Mouse (Mus musculus): ENCODE data around the gene Vps37b. TPM values are rescaled to one million over a fixed set of nuclear protein-coding genes. Genes with fewer than 3 reads are reported as not detected.
A peak's percentile ranks its signal among the peaks of the same experiment; 100 is the strongest.

Vps37b gene
- polyA plus RNA-seq, 1 experiment from 2014 or later = 78.6 TPM

DNA sequence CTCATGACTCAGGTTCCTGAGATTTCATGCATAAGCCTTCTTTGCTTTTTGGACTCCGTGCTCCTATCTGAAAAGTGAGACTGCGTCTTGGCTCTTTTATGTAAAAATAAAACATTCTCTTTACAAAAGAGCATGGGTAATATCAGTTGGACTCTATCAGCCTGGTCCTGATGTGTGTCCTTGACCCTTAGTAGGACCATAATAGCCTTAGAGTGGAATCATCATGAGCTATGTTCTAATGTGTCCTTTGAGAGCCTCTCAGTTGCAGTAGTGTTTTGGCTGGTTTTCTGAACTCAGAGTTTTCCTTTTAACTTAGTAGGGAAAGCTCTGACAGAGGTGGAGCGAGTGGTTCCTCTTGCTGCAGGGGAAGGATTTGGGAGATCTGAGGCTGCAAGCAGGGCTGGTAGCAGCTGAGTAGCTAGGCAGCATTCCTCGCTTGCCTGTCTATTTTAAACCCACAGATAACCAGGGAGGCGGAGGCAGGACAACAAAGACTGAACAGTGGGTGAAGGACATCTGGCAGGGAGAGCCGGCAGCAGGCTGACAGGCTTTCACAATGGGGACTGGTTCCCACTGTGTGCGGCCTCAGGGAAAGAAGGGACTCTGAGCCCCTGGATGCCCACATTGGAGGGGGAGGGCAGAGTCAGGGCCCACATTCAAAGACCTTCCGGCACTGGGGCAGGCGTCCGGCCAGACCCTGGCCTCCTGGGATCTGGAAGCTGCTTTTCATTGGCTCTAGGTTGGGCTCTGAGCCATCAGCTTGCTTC is 11.3 kb upstream of the Vps37b start:
- H3K9me3 ChIP-seq (replicated peaks) = no peaks in the 10 kb centered on the region
- peak; percentile 92 for ATAC-seq (ENCODE audit: low FRiP score)
- WGBS = 18% methylated on average over 10 of the region's 10 CpGs
- no peaks in the 10 kb centered on the region for H3K36me3 ChIP-seq
- no peak overlapping the region for H3K4me2 ChIP-seq (replicated peaks)
- H3K27ac ChIP-seq = peak overlapping the region; percentile 83
- H3K4me3 ChIP-seq = no peak overlapping the region
- peaks cover 15% of the 10 kb centered on the region for H3K4me1 ChIP-seq
- no peak overlapping the region for H3K9ac ChIP-seq
- H3K27me3 ChIP-seq = no peaks in the 10 kb centered on the region

DNA sequence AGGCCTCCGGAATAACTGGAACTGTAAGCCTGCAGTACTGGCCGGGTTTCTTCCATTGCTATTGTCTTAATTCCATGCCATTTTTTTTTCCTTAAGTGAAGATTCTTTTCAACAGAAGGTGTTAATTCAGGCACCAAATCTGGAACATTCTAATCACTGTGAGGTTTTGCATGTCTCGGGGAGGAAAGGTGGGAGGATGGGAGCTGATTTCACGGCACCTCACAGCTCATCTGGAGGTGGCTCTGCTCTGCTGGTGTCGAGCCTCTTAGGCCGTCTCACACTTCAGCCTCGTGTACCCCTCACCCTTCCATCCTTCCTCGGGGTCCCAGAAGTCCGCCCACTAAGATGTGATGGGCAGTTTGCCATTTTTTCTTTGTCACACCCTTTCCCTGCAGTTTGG is 9.0 kb upstream of the Vps37b start:
- no peak overlapping the region for H3K9ac ChIP-seq
- WGBS = 66% methylated on average over 9 of the region's 9 CpGs
- H3K36me3 ChIP-seq = no peaks in the 10 kb centered on the region
- H3K4me3 ChIP-seq = no peak overlapping the region
- peaks cover 26% of the 10 kb centered on the region for H3K4me1 ChIP-seq
- no peak for ATAC-seq (ENCODE audit: low FRiP score)
- no peaks in the 10 kb centered on the region for H3K9me3 ChIP-seq (replicated peaks)
- no peak overlapping the region for H3K4me2 ChIP-seq (replicated peaks)
- no peaks in the 10 kb centered on the region for H3K27me3 ChIP-seq
- no peak overlapping the region for H3K27ac ChIP-seq

DNA sequence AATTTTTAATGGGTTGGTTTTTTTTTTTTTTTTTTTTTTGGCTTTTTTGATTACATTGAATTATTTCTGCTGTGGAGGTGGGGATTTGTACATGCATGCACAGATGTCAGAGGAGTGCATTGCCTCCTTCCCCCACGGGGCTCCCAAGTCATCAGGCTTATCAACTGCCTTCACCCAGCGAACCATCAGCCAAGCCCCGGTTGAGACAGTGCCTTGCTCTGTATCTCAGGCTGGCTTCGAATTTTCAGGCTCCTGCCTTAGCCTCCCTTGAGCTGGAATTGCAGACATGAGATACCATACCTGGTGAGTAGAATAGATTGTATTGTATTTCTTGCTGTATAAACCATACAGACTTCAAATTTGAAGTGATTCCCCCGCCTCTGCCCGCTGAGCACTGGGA is 7.5 kb upstream of the Vps37b start:
- Histone ChIP-seq H3K27me3 (no peaks in the 10 kb centered on the region), H3K27ac (no peak overlapping the region), H3K4me3 (no peak overlapping the region), H3K4me1 (peaks cover 19% of the 10 kb centered on the region), H3K9ac (no peak overlapping the region), H3K4me2 (replicated peaks) (no peak overlapping the region), H3K9me3 (replicated peaks) (no peaks in the 10 kb centered on the region), H3K36me3 (no peaks in the 10 kb centered on the region)
- ATAC-seq (ENCODE audit: low FRiP score) = no peak
- WGBS = 92% methylated on average over 6 of the region's 6 CpGs

DNA sequence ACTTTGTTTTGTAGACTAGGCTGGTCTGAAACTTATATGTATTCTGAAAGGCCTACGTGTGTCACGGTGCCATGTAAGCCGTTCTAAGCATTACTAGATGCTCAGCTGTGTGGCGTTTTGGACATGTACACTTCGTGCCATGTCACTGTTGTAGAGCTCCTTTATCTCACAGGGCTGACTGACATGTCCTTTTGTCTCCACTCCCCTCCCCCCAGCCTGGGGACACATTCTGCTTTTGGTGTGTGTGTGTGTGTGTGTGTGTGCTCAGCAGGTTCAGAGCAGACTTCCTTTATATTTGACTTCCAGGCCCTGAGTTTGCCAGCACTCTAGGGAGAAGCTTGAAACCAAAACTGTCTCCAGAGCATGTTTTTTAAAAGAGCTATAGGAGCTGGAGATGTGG is 4.8 kb upstream of the Vps37b start:
- ATAC-seq (ENCODE audit: low FRiP score) = peak; percentile 59
- H3K9ac ChIP-seq = no peak overlapping the region
- no peaks in the 10 kb centered on the region for H3K27me3 ChIP-seq
- WGBS = 28% methylated on average over 5 of the region's 5 CpGs
- H3K4me2 ChIP-seq (replicated peaks) = 0 out of 2 replicates have a peak overlapping the region, but pooled peaks have one; percentile 13
- no peaks in the 10 kb centered on the region for H3K9me3 ChIP-seq (replicated peaks)
- H3K27ac ChIP-seq = peak overlapping the region; percentile 72
- H3K36me3 ChIP-seq = no peaks in the 10 kb centered on the region
- no peak overlapping the region for H3K4me3 ChIP-seq
- H3K4me1 ChIP-seq = peaks cover 11% of the 10 kb centered on the region

DNA sequence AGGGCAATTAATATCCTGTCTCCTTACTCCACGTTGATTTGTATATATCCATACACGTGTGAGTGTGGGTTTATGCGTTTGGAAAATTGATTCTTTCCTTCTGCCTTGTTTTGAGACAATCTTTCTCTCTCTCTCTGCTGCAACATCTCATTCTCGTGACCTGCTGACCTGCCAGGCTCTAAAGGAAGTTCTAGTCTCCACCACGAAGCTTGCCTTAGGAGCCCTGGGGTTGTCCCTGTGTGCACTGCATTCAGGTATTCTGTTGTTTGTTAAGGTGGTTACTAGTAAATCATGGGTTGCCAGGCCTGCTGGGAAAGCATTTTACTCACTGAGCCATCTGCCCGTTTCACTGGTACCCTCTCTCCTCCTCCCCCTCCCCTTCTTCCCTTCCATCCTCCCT is 4.3 kb upstream of the Vps37b start:
- H3K4me2 ChIP-seq (replicated peaks) = no peak overlapping the region
- H3K27me3 ChIP-seq = no peaks in the 10 kb centered on the region
- no peak overlapping the region for H3K4me3 ChIP-seq
- no peaks in the 10 kb centered on the region for H3K36me3 ChIP-seq
- no peak overlapping the region for H3K9ac ChIP-seq
- WGBS = 31% methylated on average over 6 of the region's 6 CpGs
- H3K4me1 ChIP-seq = peaks cover 11% of the 10 kb centered on the region
- ATAC-seq (ENCODE audit: low FRiP score) = no peak
- H3K27ac ChIP-seq = peak overlapping the region; percentile 72
- H3K9me3 ChIP-seq (replicated peaks) = no peaks in the 10 kb centered on the region

DNA sequence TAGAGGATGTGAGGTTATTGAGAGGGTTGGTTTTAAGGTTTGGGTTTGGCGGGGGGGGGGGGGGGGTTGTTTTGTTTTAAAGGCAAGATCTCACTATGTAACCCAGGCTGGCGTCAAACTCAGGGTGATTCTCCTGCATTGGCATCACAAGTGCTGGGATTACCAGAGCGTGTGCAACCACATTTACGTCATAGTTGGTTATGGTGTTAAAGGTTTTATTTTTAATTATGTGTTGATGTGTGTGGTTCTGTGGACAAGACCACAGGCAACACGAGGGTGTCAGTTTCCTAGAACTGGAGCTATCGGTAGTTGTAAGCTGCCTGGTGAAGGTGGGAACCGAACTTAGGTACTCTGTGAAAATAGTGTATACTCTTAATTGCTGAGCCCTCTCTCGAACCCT is 3.7 kb upstream of the Vps37b start:
- Histone ChIP-seq H3K9me3 (replicated peaks) (no peaks in the 10 kb centered on the region), H3K27ac (no peak overlapping the region), H3K4me3 (no peak overlapping the region), H3K27me3 (no peaks in the 10 kb centered on the region), H3K4me1 (peaks cover 11% of the 10 kb centered on the region), H3K9ac (no peak overlapping the region), H3K4me2 (replicated peaks) (no peak overlapping the region), H3K36me3 (no peaks in the 10 kb centered on the region)
- ATAC-seq (ENCODE audit: low FRiP score) = no peak
- WGBS = 80% methylated on average over 8 of the region's 8 CpGs

DNA sequence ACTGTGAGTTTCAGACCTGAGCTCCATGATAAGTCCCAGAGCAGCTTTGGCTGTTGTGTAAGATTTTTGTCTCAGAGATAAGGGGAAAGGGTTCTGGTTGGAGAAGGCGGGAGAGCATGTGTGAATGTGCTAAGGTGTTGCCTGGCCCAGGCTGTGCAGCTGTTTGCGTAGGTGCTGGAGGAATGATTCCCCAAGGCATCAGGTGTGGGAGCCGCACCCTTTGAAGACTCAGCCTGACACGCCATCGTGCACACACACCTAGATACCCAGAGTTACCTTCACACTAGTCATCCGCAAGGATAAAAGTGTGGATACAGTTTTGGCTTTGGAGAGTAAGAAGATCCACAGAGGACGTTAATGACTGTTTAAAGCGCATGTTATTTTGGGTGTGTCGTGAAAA is 3.3 kb upstream of the Vps37b start:
- H3K27ac ChIP-seq = no peak overlapping the region
- H3K9me3 ChIP-seq (replicated peaks) = no peaks in the 10 kb centered on the region
- no peak overlapping the region for H3K4me2 ChIP-seq (replicated peaks)
- peaks cover 15% of the 10 kb centered on the region for H3K4me1 ChIP-seq
- WGBS = 91% methylated on average over 9 of the region's 9 CpGs
- no peak overlapping the region for H3K9ac ChIP-seq
- H3K4me3 ChIP-seq = no peak overlapping the region
- no peaks in the 10 kb centered on the region for H3K36me3 ChIP-seq
- no peak for ATAC-seq (ENCODE audit: low FRiP score)
- no peaks in the 10 kb centered on the region for H3K27me3 ChIP-seq

DNA sequence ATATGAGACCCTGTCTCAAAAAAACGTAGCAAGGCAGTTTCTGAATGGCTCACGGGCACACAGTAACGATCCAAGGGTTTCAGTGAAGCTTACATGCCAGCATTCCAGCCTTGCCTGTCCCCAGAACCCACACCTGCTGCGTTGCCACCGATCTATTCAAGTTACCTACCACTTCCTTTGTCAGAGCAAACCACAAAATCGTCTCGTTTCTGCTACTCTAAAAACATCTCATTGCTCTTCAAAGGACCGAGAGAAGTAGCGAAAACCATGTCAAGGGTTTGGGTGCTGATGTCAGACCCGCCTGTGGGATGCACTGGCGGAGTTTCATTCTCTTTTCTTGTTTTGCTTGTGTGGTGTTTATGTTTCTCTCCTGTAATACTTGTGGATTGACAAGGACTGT is 2.4 kb upstream of the Vps37b start:
- Histone ChIP-seq H3K27ac (no peak overlapping the region), H3K4me3 (no peak overlapping the region), H3K36me3 (0 out of 2 replicates have a peak, but pooled peaks cover under 1% of the 10 kb centered on the region), H3K4me2 (replicated peaks) (no peak overlapping the region), H3K9ac (no peak overlapping the region), H3K4me1 (peaks cover 24% of the 10 kb centered on the region), H3K9me3 (replicated peaks) (no peaks in the 10 kb centered on the region), H3K27me3 (no peaks in the 10 kb centered on the region)
- no peak for ATAC-seq (ENCODE audit: low FRiP score)
- WGBS = 77% methylated on average over 11 of the region's 11 CpGs

DNA sequence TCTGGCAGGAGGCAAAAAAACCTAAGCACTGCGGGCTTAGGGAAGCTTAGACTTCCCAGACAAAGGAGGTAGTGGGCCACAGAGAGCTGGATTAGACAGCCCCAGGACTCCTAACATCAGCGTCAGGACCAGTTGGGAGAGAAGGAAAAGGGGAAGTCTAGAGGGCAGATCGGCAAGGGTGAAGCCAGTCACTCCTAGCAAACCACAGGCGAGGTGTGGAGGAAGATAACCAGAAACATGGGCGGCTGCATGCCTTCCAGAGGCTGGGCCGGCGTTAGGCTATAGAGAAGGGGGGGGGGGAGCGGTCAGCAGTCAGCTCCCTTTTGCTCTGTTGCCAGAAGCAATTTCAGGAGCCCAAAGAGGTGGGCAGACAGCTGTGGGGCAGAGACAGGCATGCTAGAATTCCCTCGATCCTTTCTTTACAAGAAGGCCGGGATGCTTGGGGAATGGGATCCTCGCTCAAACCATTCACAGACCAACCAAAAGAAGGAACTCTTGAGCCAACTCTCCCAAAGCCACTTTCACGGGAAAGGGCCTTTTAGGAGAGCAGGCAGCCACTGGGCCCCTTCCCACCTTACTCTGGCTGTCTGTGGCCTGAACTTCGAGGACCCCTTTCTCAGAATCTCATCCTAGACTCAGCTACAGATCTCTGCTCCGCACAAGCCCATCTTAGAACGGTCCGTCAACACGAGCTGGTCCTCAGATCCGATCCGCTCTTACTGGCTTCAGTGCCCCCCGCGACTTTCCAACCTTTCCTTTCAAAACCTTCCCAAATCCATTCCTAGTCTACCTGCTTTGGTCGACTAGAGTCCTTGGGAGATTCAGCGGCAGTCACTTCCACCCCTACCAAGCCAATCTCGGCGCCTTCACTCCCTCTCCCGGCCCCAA is 758 bp downstream of the Vps37b start:
- H3K36me3 ChIP-seq = 0 out of 2 replicates have a peak, but pooled peaks cover 9% of the 10 kb centered on the region
- H3K9ac ChIP-seq = peak overlapping the region; percentile 99
- 1% methylated on average over 26 of the region's 26 CpGs for WGBS

DNA sequence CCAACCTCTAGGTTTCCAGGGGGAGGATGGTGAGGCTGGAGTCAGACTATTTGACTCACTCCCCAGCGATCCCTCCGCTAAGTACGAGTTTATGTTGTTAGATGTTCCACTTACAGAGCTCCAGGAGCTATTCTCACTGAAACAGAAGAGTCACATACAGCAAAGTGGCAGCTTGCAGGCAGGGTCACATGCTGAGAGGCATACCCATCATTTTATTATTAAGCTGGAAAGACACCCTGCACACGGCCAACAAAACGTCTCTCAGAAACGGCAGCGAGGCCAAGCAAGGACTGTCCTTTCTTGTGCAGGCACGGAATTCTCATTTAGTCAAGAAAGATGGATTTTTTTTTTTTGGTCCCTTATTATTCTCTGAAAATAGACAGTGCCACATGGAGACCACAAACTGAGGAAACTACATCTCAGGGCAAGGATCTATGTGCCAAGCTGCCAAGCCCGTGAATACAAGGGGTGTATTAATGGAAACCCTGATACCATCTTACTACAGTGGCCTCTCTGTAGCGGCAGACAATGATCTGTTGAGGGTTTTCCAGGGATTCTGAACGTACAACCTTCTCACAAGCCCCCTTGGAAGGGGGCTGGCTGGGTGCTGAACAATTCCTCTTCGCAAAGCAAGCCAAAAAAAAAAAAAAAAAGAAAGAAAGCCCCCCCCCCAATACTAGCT is 1.5 kb downstream of the Vps37b start:
- H3K36me3 ChIP-seq = 0 out of 2 replicates have a peak, but pooled peaks cover 9% of the 10 kb centered on the region
- no peaks in the 10 kb centered on the region for H3K9me3 ChIP-seq (replicated peaks)
- ATAC-seq (ENCODE audit: low FRiP score) = no peak
- H3K4me2 ChIP-seq (replicated peaks) = peak overlapping the region; percentile 80
- peak overlapping the region; percentile 99 for H3K9ac ChIP-seq
- no peaks in the 10 kb centered on the region for H3K27me3 ChIP-seq
- H3K4me1 ChIP-seq = peaks cover 48% of the 10 kb centered on the region
- peak overlapping the region; percentile 94 for H3K4me3 ChIP-seq
- peak overlapping the region; percentile 95 for H3K27ac ChIP-seq
- WGBS = 28% methylated on average over 12 of the region's 12 CpGs

More for the DNA sequence above, 758 bp downstream of the Vps37b start:
- peak; percentile 35 for ATAC-seq (ENCODE audit: low FRiP score)
- Histone ChIP-seq H3K27me3 (no peaks in the 10 kb centered on the region), H3K4me2 (replicated peaks) (peak overlapping the region; percentile 80), H3K27ac (peak overlapping the region; percentile 95), H3K4me3 (peak overlapping the region; percentile 94), H3K4me1 (peaks cover 42% of the 10 kb centered on the region), H3K9me3 (replicated peaks) (no peaks in the 10 kb centered on the region)

DNA sequence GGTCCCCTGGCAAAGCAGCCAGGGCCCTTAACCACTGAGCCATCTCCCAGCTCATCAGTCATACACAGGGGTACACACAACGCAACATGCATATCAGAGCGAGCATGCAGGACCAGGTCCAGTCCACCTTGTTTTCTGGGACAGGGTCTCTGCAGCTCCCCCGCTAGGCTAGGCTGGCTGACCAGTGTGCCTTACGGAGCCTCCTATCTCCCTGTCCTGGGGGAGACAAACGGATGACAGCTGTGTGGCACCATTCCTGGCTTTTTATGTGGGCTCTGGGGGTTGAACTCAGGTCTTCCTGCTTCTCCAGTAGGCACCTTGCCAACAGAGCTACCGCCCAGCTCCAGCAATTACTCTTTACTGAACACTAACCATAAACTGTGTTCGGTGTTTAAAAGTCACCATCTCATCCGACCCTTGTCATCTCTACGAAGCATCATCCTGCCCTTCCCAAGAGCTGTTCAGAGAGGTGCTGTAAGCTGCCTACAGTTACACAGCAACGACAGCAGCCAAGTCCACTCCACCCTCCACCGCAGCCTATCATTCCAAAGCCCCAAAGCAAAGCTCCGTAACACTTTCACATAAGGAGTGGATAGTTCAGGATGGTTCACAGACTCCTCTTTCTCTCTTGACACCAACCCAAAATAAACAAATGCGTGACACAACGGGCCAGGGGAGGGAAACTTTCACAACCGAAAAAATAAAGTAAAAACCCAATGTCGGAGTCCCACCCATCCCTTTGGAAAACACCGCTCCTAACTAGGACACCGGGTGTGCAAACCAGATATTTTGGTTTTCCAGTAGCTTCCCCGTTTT is 2.6 kb downstream of the Vps37b start:
- H3K36me3 ChIP-seq = 0 out of 2 replicates have a peak, but pooled peaks cover 9% of the 10 kb centered on the region
- no peaks in the 10 kb centered on the region for H3K9me3 ChIP-seq (replicated peaks)
- ATAC-seq (ENCODE audit: low FRiP score) = no peak
- peak overlapping the region; percentile 80 for H3K4me2 ChIP-seq (replicated peaks)
- H3K4me1 ChIP-seq = peaks cover 58% of the 10 kb centered on the region
- no peaks in the 10 kb centered on the region for H3K27me3 ChIP-seq
- H3K9ac ChIP-seq = no peak overlapping the region; the same call in 1 of the 2 replicates
- WGBS = 91% methylated on average over 19 of the region's 19 CpGs
- H3K4me3 ChIP-seq = peak overlapping the region; percentile 94; the same call in 1 of the 2 replicates
- H3K27ac ChIP-seq = no peak overlapping the region
